Mouse (Mus musculus): ENCODE results near the gene Ckap5. TPM values are rescaled to one million over a fixed set of nuclear protein-coding genes. Genes with fewer than 3 reads are reported as not detected.

Gene Ckap5
- polyA plus RNA-seq, 1 experiment from 2014 or later: 77.6 TPM

GRCm38 (mm10) chr2:91666386-91666910 lies 139.9 kb downstream of the Ckap5 start:
- no peak overlapping the region for H3K27ac ChIP-seq (ENCODE audit: low read depth)
- 93% methylated on average over 6 of the region's 6 CpGs for WGBS
- no peaks in the 10 kb centered on the region for H3K9me3 ChIP-seq (ENCODE audit: control insufficient read depth, low read length)

DNA sequence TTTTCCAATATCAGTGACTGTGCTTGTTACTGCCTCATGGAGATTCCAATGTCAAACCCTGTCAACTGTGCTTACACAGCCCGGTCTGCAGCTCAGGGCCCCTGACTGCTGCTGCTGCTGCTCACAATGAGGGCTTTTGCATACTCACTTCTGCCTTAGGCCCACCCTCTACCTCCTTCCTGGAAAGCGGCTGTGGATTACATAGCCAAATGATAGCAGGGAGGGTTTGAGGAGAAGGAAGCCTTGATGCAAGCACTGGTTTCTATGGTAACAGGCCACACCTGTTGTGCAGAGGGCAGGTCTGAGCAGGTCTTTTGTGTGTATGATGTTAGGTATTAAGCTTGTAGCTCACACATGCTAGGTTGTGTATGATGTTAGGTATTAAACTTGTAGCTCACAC lies 141.2 kb downstream of the Ckap5 start:
- peaks cover 85% of the 10 kb centered on the region for H3K36me3 ChIP-seq (ENCODE audit: control insufficient read depth, insufficient read depth, low read length)

More at GRCm38 (mm10) chr2:91666386-91666910, 139.9 kb downstream of the Ckap5 start:
- no peak overlapping the region for H3K4me3 ChIP-seq (ENCODE audit: low read depth, low read length)
- H3K36me3 ChIP-seq (ENCODE audit: control insufficient read depth, insufficient read depth, low read length): peaks cover 90% of the 10 kb centered on the region
- H3K27me3 ChIP-seq (replicated peaks; ENCODE audit: control insufficient read depth, insufficient read depth, low read length): no peaks in the 10 kb centered on the region
- H3K9ac ChIP-seq (ENCODE audit: low read length): no peak overlapping the region
- no peaks in the 10 kb centered on the region for H3K4me1 ChIP-seq (replicated peaks; ENCODE audit: control insufficient read depth, insufficient read depth, low read length)
- ATAC-seq (replicated peaks; ENCODE audit: low FRiP score, low TSS enrichment, low read depth) (no peak), DNase-seq (ENCODE audit: low spot score) (no peak)
- no peak overlapping the region for H3K4me2 ChIP-seq (ENCODE audit: low read length)

GRCm38 (mm10) chr2:91669326-91669725 lies 142.8 kb downstream of the Ckap5 start:
- Histone ChIP-seq H3K27me3 (replicated peaks; ENCODE audit: control insufficient read depth, insufficient read depth, low read length) (no peaks in the 10 kb centered on the region), H3K4me2 (ENCODE audit: low read length) (no peak overlapping the region), H3K9me3 (ENCODE audit: control insufficient read depth, low read length) (no peaks in the 10 kb centered on the region), H3K27ac (ENCODE audit: low read depth) (no peak overlapping the region), H3K36me3 (ENCODE audit: control insufficient read depth, insufficient read depth, low read length) (peaks cover 86% of the 10 kb centered on the region), H3K4me1 (replicated peaks; ENCODE audit: control insufficient read depth, insufficient read depth, low read length) (no peaks in the 10 kb centered on the region), H3K9ac (ENCODE audit: low read length) (no peak overlapping the region), H3K4me3 (ENCODE audit: low read depth, low read length) (no peak overlapping the region)
- DNase-seq (ENCODE audit: low spot score) (no peak), ATAC-seq (replicated peaks; ENCODE audit: low FRiP score, low TSS enrichment, low read depth) (no peak)
- WGBS: 90% methylated on average over 8 of the region's 8 CpGs

More for the DNA sequence above, 141.2 kb downstream of the Ckap5 start:
- Histone ChIP-seq H3K4me1 (replicated peaks; ENCODE audit: control insufficient read depth, insufficient read depth, low read length) (no peaks in the 10 kb centered on the region), H3K27me3 (replicated peaks; ENCODE audit: control insufficient read depth, insufficient read depth, low read length) (no peaks in the 10 kb centered on the region), H3K4me2 (ENCODE audit: low read length) (no peak overlapping the region), H3K9ac (ENCODE audit: low read length) (no peak overlapping the region), H3K4me3 (ENCODE audit: low read depth, low read length) (no peak overlapping the region), H3K9me3 (ENCODE audit: control insufficient read depth, low read length) (no peaks in the 10 kb centered on the region), H3K27ac (ENCODE audit: low read depth) (no peak overlapping the region)
- WGBS: 67% methylated on average over 2 of the region's 2 CpGs
- ATAC-seq (replicated peaks; ENCODE audit: low FRiP score, low TSS enrichment, low read depth) (peak; percentile 31; the same call in 1 of the 2 replicates), DNase-seq (ENCODE audit: low spot score) (no peak)

GRCm38 (mm10) chr2:91670038-91670437 lies 143.5 kb downstream of the Ckap5 start:
- DNase-seq (ENCODE audit: low spot score) (no peak), ATAC-seq (replicated peaks; ENCODE audit: low FRiP score, low TSS enrichment, low read depth) (no peak)
- WGBS: 92% methylated on average over 6 of the region's 6 CpGs
- H3K27me3 ChIP-seq (replicated peaks; ENCODE audit: control insufficient read depth, insufficient read depth, low read length): no peaks in the 10 kb centered on the region
- H3K9ac ChIP-seq (ENCODE audit: low read length): no peak overlapping the region
- no peak overlapping the region for H3K27ac ChIP-seq (ENCODE audit: low read depth)
- H3K4me1 ChIP-seq (replicated peaks; ENCODE audit: control insufficient read depth, insufficient read depth, low read length): no peaks in the 10 kb centered on the region
- no peaks in the 10 kb centered on the region for H3K9me3 ChIP-seq (ENCODE audit: control insufficient read depth, low read length)
- no peak overlapping the region for H3K4me2 ChIP-seq (ENCODE audit: low read length)
- no peak overlapping the region for H3K4me3 ChIP-seq (ENCODE audit: low read depth, low read length)
- H3K36me3 ChIP-seq (ENCODE audit: control insufficient read depth, insufficient read depth, low read length): peaks cover 83% of the 10 kb centered on the region

Other genes starting within 250 kb of the Ckap5 start
- gene 1110051M20Rik, start 82.1 kb upstream of the Ckap5 start, polyA plus RNA-seq (2014; fragmentation: Nextera tagmentation; extraction: Ambion mirVana): 53.1 and 64.5 TPM in 2 replicates
- gene Lrp4, start 69.3 kb upstream of the Ckap5 start, polyA plus RNA-seq (2014; fragmentation: Nextera tagmentation; extraction: Ambion mirVana): 7.8 and 8.5 TPM in 2 replicates
- 0.18 TPM in 1 of 2 replicates, not detected in the other for gene F2, start 109.7 kb downstream of the Ckap5 start, polyA plus RNA-seq (2014; fragmentation: Nextera tagmentation; extraction: Ambion mirVana)
- gene Zfp408, start 123.0 kb downstream of the Ckap5 start, polyA plus RNA-seq (2014; fragmentation: Nextera tagmentation; extraction: Ambion mirVana): 5.5 and 6.6 TPM in 2 replicates
- 149 and 150 TPM in 2 replicates for gene Arhgap1, start 123.1 kb downstream of the Ckap5 start, polyA plus RNA-seq (2014; fragmentation: Nextera tagmentation; extraction: Ambion mirVana)
- 24.9 and 29.7 TPM in 2 replicates for gene Atg13, start 183.8 kb downstream of the Ckap5 start, polyA plus RNA-seq (2014; fragmentation: Nextera tagmentation; extraction: Ambion mirVana)
- gene Harbi1, start 184.1 kb downstream of the Ckap5 start, polyA plus RNA-seq (2014; fragmentation: Nextera tagmentation; extraction: Ambion mirVana): 15.0 and 17.9 TPM in 2 replicates
- gene Ambra1, start 203.4 kb downstream of the Ckap5 start, polyA plus RNA-seq (2014; fragmentation: Nextera tagmentation; extraction: Ambion mirVana): 15.7 and 15.9 TPM in 2 replicates